Mouse (Mus musculus): ENCODE measurements around the gene Entpd1. TPM values are rescaled to one million over a fixed set of nuclear protein-coding genes. Genes with fewer than 3 reads are reported as not detected.
"Not testable (repeated sequence)": the region's sequence is repeated elsewhere in the genome, so short reads cannot be mapped to it uniquely, and the experiment has no call there.

The Entpd1 gene
- polyA plus RNA-seq (2015; fragmentation: Nextera tagmentation; extraction: Ambion mirVana) = 6.6 and 7.4 TPM in 2 replicates

- DNase-seq (ENCODE audit: low spot score) = peak; percentile 97
Observed at GRCm38 (mm10) chr19:40611830-40612506, at the start of gene Entpd1, which contains the start of gene Tctn3. Gene Entpd1 (plus strand): TSS chr19:40612366. Gene Tctn3 (minus strand): TSS chr19:40612233.

DNA sequence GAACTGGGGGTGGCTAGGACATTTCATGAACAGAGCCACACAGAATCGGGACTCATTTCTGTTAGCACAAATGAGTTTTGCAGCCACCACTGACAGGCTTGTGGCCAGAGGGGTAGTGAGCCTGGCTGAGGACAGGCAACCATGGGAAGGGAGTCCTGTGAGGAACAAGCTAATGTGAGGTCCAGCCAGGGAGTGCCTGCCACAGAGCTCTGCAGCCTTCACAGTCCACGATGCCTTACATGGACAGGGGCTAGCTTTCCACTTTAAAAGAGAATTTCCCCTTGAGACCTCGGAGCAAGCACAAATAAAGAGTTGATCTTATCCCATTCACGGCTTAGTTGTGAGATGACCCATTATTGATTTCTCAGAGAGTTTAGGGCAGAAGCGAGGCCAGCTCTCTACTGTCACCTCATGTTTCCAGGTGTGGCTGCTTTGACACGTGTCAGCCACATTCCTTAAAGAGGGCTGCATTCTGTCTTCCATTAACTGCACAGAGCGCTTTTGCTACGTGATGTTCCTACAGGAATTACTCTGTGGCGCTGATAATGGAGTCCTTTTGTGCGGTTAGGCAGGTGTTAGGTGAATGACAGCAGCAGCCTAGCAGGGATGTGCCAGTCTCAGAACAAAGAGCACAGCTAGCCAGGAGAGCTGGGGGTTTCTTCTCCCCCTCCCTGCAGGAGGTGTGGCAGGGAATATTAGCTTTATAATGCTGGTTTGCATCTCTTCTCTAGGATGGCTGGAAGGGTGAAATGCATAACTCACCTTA, 48.1 kb upstream of the Entpd1 start:
- no peak for DNase-seq (ENCODE audit: low spot score)

- DNase-seq (ENCODE audit: low spot score) = no peak
Observed at GRCm38 (mm10) chr19:40567616-40568015, 44.5 kb upstream of the Entpd1 start.

GRCm38 (mm10) chr19:40570726-40571125, 41.4 kb upstream of the Entpd1 start:
- no peak for DNase-seq (ENCODE audit: low spot score)

GRCm38 (mm10) chr19:40575438-40575837, 36.7 kb upstream of the Entpd1 start:
- DNase-seq (ENCODE audit: low spot score) = no peak

DNA sequence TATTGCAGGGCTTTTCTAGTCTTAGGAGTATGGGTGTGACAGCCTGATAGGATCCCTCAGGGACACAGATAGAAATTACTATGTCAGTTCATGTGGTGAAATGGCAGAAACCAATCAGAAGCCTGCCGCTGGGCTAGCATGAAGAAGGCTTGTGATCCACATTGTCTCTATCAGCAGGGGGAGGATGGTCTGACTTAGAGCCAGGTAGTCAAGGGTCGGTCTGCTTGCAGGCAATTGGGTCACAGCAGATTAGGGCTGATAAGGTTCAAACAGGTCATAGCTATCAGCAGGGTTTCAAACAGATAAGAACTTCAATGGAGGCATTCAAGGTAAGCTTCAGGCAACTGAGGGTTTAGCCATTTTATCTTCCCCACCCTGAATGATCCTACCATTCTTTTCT, 31.3 kb upstream of the Entpd1 start:
- DNase-seq (ENCODE audit: low spot score) = no peak

DNA sequence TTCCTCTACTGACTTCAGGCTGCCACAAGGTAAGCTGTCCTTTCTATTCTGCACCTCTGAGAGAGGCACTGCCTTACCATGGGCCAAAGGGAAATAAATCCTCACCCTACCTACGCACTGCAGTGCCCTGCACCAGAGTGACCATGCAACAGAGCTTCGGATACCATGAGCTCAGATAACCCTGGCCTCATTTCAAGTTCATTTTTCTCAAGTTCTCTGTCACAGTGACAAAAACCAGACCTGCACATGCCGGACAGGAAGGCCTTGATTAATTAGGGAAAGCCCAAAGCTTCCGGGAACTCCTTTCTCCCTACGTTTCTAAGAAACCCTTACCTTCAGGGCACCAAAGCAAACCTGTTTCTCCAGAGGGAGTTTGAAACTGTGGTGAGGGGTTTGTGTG, 30.5 kb upstream of the Entpd1 start:
- DNase-seq (ENCODE audit: low spot score) = no peak

DNA sequence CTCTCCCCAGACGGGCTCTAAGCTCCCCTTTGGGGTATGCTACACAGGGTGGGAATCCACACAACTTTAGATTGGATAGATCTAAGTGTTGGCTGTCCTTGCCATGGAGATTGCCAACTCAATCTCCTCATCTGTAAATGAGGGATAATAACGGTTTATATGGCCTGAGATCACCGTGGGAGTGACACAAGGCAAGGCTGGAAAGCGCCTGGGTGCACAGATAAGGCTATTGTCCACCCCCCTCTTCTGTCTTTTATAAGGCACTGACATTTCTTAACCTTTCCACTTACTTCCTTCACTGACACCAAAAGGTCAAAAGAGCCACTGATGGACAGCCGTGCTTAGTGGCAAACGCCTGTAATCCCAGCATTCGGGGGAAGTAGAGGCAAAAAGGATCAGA, 25.3 kb upstream of the Entpd1 start:
- no peak for DNase-seq (ENCODE audit: low spot score)

DNA sequence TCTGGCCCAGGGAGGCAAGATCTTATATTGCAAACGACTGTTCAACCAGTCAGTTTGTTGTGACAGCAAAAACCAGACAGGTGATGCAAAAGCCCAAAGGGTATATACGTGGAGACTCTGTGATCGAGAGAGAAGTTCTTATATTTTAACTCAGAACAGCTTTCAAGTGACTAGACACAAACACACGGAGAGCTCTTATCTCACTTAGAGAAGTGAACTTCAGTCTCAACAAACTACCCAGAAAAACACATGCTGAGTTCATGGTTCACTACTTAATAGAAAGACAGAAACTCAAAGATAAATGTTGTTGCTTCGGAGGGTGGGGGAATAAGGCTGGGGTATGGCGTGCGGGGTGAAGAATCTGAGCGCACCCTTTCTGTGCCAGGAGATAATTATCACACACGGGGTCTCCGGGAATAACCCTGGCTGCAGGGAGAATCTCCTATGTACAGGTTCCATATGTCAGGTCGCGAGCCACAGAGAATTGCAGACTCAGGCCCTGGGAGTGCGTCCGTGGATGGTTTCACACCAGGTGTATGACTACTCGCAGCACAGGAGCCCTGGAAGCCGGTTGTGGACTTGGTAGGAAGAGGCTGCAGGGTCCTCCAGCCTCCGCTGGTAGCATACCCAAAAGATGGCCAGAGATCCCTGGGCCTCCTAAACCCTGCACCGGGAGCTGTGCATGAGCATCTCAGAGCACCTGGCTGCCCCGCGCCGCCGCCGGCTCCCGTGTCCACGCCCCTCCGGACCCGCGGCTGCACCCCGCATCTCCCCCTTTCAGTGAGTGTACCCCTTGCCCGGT, 24.5 kb upstream of the Entpd1 start:
- peak; percentile 5 for DNase-seq (ENCODE audit: low spot score)

- DNase-seq (ENCODE audit: low spot score) = peak; percentile 95
Observed at GRCm38 (mm10) chr19:40588293-40588654, 23.9 kb upstream of the Entpd1 start, which contains the start of gene Aldh18a1. Gene Aldh18a1 (minus strand): TSS chr19:40588463.

GRCm38 (mm10) chr19:40588847-40589529, 23.2 kb upstream of the Entpd1 start:
- DNase-seq (ENCODE audit: low spot score) = peak; percentile 95

- DNase-seq (ENCODE audit: low spot score) = no peak
Observed at GRCm38 (mm10) chr19:40589530-40589880, 22.7 kb upstream of the Entpd1 start.

DNA sequence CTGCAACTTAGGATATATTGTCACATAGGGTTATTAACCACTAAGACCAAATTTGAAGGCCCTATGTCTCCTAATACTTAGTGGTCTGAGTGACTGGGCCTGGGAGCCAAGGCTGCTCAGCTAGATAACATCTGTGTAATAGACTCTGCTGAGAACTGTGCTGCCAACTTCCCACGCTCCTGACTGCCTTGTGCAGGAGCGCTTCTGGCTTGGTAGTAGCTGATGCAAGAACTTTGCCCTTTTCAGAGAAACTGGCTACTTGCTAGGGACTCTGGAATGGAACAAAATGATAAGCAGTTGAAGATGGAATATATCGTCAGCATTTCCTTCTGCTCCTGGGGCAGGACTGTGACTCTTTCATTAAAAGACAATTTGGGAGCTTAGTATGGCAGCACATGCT, 16.9 kb upstream of the Entpd1 start:
- no peak for DNase-seq (ENCODE audit: low spot score)

- no peak for DNase-seq (ENCODE audit: low spot score)
Observed at GRCm38 (mm10) chr19:40595831-40596230, 16.3 kb upstream of the Entpd1 start.

GRCm38 (mm10) chr19:40600846-40601245, 11.3 kb upstream of the Entpd1 start:
- DNase-seq (ENCODE audit: low spot score) = not testable (repeated sequence)

GRCm38 (mm10) chr19:40601870-40602269, 10.3 kb upstream of the Entpd1 start:
- DNase-seq (ENCODE audit: low spot score) = no peak

DNA sequence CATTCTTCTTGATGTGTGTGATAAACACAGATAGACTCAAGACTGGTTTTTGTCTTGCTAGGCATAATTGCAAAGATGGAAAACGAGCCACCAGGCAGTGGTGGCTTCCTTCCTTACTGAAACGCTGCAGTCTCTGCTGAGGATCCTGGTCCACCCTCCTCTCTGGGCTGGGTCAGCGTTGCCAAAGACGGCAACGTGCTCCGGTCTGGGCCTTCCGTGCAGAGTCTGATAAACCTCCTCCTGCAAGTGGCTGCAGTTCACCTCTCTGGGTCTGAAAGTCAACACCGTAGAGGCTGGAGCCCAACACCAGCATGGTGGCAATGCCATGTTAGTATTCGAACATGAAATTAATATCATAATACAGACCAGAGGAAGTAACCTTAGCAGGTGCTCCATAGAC, 7.0 kb upstream of the Entpd1 start:
- DNase-seq (ENCODE audit: low spot score) = no peak

GRCm38 (mm10) chr19:40607676-40608075, 4.5 kb upstream of the Entpd1 start:
- DNase-seq (ENCODE audit: low spot score) = no peak

DNA sequence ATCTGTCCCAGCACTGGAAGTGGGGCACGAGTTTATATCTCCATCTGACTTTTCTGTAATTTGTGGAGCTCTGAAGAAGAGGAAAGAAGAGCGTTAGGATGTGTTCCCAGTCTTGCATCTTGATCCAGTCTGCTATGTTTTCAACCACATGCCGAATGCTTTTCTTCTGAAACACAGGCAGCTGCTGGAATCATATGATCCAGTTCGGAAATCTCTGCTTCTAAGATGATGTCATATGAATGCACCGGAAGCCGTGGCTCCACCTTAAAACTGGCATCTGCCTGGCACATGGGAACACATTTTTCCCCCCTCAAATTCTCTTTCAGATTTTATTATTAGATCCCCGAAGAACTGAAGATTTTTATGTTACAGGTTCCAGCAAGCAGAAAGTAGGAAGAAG, 2.6 kb downstream of the Entpd1 start:
- no peak for DNase-seq (ENCODE audit: low spot score)

GRCm38 (mm10) chr19:40616021-40616420, 3.9 kb downstream of the Entpd1 start:
- peak; percentile 54 for DNase-seq (ENCODE audit: low spot score)

DNA sequence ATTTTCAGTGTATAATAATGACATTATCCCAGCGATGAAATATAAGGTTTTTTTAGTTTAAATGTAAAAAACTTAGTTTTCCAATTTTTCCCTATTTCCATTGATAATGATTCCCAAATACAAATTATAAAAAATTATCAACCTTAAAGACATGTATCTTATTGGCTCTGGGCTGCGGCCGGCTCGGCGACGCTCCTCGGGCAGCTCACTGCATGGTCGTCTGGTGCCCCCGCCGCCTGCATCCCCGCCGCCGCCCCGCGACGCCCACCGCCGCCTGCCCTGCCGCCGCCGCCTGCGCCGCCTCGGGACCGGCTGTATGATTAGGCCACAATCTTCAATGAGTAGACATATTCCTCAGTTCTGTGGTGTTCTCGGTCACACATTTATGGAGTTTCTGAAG, 9.4 kb downstream of the Entpd1 start:
- not testable (repeated sequence) for DNase-seq (ENCODE audit: low spot score)

Measured in thymus, postnatal 0 days (tissue).